Mouse (Mus musculus) neural tube, embryonic 13.5 days (tissue): Measurements from ENCODE around the gene Crybg1. TPM values are rescaled to one million over a fixed set of nuclear protein-coding genes. Genes with fewer than 3 reads are reported as not detected.

ENCODE experiments used
- polyA plus RNA-seq: library from polyadenylated mRNA; unstranded; fragments of >200 nt; fragmentation: Nextera tagmentation; extraction: Ambion mirVana; gene quantifications from 2 replicates; pipeline ENCODE4 v1.2.1, GENCODE M21; 2015

Crybg1 gene
- polyA plus RNA-seq, 1 experiment from 2014 or later, result 0.08 TPM

Other genes with a start within 250 kb of the Crybg1 start
- 23.0 and 24.1 TPM in 2 replicates for gene Qrsl1, start 247.1 kb downstream of the Crybg1 start, polyA plus RNA-seq
- 15.8 and 16.5 TPM in 2 replicates for gene Rtn4ip1, start 247.0 kb downstream of the Crybg1 start, polyA plus RNA-seq
- gene Atg5, start 119.5 kb upstream of the Crybg1 start, polyA plus RNA-seq, result 54.0 and 55.8 TPM in 2 replicates